Mouse (Mus musculus): ENCODE measurements around the gene Cbr3.
"Not testable (repeated sequence)": the region's sequence is repeated elsewhere in the genome, so short reads cannot be mapped to it uniquely, and the experiment has no call there.

Gene Cbr3

DNA sequence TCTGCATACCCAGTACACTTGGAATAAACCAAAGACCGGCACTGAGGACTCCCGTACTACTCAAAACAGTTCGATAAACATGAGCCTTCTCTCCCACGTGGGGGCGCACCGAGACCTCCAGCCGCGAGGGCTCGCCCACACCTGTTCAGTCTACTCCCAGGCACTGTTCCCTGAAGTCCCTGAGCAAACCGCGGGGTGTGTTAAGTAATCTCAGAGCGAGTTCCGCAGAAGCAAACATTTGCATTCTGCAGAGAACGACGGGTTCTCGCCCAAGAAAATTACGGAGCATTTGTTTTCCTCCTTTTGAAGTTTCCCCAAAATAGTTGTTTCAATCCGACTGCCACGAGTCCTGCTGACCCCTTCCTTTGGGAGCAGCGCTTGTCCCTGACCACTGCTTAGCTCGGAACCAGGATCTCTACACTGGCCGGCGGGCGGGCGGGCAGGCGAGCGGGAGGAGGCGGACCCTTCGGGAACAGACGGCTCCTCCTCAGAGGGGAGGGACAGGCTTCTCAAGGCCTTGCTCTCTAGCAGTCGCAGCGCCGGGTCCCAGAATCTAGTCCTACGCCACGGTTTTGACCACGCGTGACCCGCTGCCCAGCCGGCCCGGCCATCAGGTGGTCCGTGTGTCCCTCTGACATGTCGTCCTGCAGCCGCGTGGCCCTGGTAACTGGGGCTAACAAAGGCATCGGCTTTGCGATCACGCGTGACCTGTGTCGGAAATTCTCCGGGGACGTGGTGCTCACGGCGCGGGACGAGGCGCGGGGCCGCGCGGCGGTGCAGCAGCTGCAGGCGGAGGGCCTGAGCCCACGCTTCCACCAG is at the start of gene Cbr3:
Gene Cbr3, plus strand, starts transcription at position 527 of the 819 bp plus-strand sequence.
- peak; percentile 73 to 74 for DNase-seq (ENCODE audit: low spot score in 2 of 2)

DNA sequence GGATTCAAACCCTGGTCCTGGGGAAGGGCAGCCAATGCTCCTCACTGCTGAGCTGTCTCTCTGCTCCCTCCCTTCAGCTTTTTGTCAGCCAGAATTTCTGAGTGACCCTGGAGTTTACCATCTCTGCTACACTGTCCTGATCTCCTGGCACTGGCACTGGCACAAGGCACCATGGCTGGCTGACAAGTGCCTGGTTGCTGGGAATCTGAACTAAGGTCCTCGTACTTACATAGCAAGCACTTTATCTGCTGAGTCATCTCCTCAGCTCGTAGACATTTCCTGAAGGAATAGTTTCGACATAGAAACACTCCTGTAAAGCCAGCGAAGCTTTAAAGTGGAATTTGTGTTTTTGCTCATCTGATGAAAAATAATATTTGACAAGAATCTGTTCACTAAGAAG is 39.0 kb upstream of the Cbr3 start:
- no peak for DNase-seq (ENCODE audit: low spot score in 2 of 2)

- DNase-seq (ENCODE audit: low spot score in 2 of 2), result no peak
These were observed 34.4 kb upstream of the Cbr3 start for GRCm38 (mm10) chr16:93648441-93649183.

GRCm38 (mm10) chr16:93667976-93668375 is 15.0 kb upstream of the Cbr3 start:
- DNase-seq (ENCODE audit: low spot score in 2 of 2), result no peak

DNA sequence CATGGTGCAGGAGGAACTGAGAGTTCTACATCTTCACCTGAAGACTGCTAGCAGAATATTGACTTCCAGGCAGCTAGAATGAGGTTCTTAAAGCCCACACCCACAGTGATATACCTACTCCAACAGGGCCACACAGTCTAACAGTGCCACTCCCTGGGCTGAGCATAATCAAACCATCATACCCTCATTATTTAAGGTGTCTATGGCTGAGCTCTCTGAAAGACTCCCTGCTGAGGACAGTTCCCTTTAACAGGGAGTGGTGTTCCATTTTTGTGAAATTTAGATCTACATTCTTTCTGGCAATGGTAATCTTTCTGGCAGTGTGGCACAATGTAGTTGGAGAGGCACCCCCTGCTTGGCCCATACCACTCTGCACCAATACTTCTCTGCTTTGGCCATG is 13.5 kb upstream of the Cbr3 start:
- DNase-seq (ENCODE audit: low spot score in 2 of 2), result no peak

- not testable (repeated sequence) for DNase-seq (ENCODE audit: low spot score in 2 of 2)
These were observed 12.5 kb upstream of the Cbr3 start for GRCm38 (mm10) chr16:93670466-93670865.

GRCm38 (mm10) chr16:93671064-93671463 is 12.0 kb upstream of the Cbr3 start:
- DNase-seq (ENCODE audit: low spot score in 2 of 2), result no peak

GRCm38 (mm10) chr16:93676376-93676775 is 6.6 kb upstream of the Cbr3 start:
- no peak for DNase-seq (ENCODE audit: low spot score in 2 of 2)

- no peak for DNase-seq (ENCODE audit: low spot score in 2 of 2)
These were observed 4.8 kb upstream of the Cbr3 start for GRCm38 (mm10) chr16:93678206-93678605.

- DNase-seq (ENCODE audit: low spot score in 2 of 2), result no peak
These were observed 3.9 kb upstream of the Cbr3 start for GRCm38 (mm10) chr16:93679165-93679564.

DNA sequence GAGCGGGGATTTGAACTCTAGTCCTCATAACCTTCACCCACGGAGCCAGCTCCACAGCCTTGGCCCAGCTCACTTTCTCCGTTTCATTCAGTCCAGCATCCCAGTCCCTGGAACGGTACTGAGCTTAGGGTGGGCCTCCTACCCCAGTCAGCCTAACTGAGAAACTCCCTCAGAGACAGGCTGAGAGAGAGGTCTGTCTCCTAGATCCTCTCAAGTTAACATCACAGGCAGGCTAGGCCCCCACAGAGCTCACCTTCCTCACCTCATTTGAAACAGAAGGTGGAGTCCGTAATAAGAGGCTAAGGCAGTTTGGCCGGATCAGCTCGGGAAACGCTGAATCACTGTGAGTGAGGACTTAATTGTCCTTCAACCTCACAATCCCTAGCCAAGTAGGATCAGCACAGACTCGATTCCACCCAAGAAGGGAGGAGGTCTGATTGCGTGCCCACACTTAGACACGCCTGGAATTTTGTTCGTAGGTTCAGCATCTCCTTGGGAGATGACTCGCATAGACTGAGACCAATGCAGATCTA is 793 bp upstream of the Cbr3 start:
- DNase-seq (ENCODE audit: low spot score in 2 of 2), result no peak

- peak in 1 of 2 experiments; percentile 14 for DNase-seq (ENCODE audit: low spot score in 2 of 2)
These were observed 657 bp downstream of the Cbr3 start for GRCm38 (mm10) chr16:93683508-93684236.

- DNase-seq (ENCODE audit: low spot score in 2 of 2), result no peak
These were observed 1.4 kb downstream of the Cbr3 start for GRCm38 (mm10) chr16:93684441-93684840.

- DNase-seq (ENCODE audit: low spot score in 2 of 2), result not testable (repeated sequence)
These were observed 2.8 kb downstream of the Cbr3 start for GRCm38 (mm10) chr16:93685783-93686182.

DNA sequence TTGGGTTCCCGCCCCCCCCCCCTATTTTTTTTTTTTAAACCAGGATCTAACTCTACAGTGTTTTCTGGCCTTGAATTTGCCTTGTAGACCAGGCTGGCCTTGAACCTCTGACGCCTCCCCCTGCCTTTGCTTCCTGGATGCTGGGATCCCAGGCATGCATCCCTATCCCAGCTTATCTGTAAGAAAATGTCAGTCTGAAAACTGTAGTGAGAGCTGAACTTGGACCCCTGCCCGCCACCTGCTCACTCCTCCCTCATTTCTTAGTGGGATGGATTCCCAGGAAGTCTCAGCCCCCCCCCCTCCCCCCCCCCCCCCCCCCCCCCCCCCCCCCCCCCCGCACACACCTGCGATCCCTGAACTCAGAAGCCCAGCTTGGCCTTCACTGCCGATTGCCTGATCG is 3.4 kb downstream of the Cbr3 start:
- DNase-seq (ENCODE audit: low spot score in 2 of 2), result no peak

DNA sequence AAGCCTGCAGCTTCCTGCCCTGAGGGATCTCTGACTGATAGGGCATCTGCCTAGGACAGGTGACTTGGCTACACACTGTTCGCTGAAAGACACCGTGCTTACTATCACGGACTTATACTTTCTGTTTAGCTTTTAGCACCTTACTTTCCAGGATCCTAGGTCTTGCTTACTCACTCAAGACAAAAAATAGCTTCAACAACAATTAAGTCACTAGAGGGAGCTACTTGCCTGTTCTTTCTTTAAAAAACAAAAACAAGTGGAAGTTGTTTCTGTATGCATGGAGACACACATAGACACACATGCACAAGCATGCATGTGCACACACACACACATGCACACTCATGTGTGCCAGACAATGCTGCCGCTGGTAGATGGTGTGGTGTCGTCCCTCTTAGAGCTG is 3.9 kb downstream of the Cbr3 start:
- DNase-seq (ENCODE audit: low spot score in 2 of 2), result no peak

GRCm38 (mm10) chr16:93691206-93691841 is 8.3 kb downstream of the Cbr3 start:
- no peak for DNase-seq (ENCODE audit: low spot score in 2 of 2)

- no peak for DNase-seq (ENCODE audit: low spot score in 2 of 2)
These were observed 9.7 kb downstream of the Cbr3 start for GRCm38 (mm10) chr16:93692744-93693143.

- DNase-seq (ENCODE audit: low spot score in 2 of 2), result no peak
These were observed 24.1 kb downstream of the Cbr3 start for GRCm38 (mm10) chr16:93707116-93707515.

GRCm38 (mm10) chr16:93709217-93709616 is 26.2 kb downstream of the Cbr3 start:
- no peak for DNase-seq (ENCODE audit: low spot score in 2 of 2)

GRCm38 (mm10) chr16:93710924-93711323 is 27.9 kb downstream of the Cbr3 start:
- peak; percentile 70 to 78 for DNase-seq (ENCODE audit: low spot score in 2 of 2)

Data from spleen, postnatal 36 days (tissue).